Mouse (Mus musculus) kidney, adult 2 months (tissue): ENCODE measurements around the gene Hist1h4h.

ENCODE experiments used
- CTCF ChIP-seq: fragments of 200-500 bp; conservative IDR thresholded peaks from 2 replicates; pipeline ENCODE4 v1.5.1; 2011; ENCODE audit warnings: low read depth, mild to moderate bottlenecking, control low read depth, low read length, moderate library complexity, mixed read lengths; ENCODE audit not compliant: insufficient read depth, insufficient read length
- POLR2A ChIP-seq: fragments of 200-500 bp; IDR thresholded peaks from one replicate; pipeline ENCODE4 v1.6.1; 2011; ENCODE audit warnings: low read depth, low read length, control low read depth

DNA sequence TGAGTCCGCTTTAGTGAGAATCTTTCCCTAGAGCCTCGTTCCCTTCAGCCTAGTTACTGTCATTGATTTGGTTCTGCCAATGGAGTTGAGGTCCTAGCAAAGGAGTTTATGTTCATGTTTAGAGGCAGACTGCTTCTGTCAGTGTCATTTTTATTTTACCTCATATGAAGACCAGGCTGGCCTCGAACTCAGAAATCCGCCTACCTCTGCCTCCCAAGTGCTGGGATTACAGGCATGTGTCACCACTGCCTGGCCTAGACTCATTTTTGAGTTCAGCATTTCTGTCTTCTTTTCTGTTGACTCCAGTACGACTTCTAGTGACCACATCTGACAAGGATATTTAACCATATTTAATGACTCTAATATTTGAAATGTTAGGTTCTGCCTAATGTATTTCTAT is 15.6 kb upstream of the Hist1h4h start:
- TF ChIP-seq POLR2A = no peak
- no peak for TF ChIP-seq CTCF
